Mouse (Mus musculus) cerebellum, adult 18-20 months (tissue): ENCODE measurements around the gene Gramd1c.
A peak's percentile ranks its signal among the peaks of the same experiment; 100 is the strongest.

Experiments
- DNase-seq, 2 experiments: peaks; one replicate each; pipeline ENCODE4 v3.0.0; 2021

The Gramd1c gene

DNA sequence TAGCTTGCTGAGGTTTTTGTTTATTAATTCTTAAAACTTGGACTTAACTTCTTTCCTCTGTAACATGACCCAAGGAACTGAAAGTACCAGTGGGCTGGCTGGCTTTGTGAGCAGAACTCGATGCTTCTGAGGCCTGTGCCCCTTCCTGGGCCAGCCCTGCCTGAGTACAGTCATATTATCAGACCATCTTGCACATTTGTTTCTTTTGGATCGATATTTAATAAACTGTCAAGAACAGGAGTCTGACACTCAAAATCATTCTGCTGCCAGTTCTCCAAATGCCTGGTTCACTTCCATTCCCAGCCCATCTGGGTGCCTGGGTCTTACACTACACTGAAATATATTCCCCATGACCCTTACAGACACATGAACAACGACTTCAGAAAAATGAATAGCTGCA is 117.3 kb downstream of the Gramd1c start:
- DNase-seq: no peak

DNA sequence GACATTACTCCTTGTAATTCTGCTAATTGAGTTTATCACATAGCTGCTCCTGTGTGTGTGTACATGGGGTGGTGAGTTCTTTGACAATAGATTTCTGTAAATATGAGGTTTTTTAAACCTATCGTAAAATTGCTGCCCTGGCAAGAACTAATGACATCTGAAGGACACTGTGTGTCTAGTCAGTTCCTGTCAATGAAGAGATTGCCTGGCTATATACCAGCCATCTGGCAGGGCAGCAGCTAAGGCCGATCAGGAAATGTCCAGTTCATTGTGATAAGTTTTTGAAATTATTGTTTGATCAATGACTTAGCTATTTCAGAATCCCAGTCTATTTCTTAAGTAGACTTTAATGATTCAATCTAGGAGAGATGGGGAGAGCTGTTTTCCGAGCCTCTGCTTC is 117.8 kb downstream of the Gramd1c start:
- no peak for DNase-seq

DNA sequence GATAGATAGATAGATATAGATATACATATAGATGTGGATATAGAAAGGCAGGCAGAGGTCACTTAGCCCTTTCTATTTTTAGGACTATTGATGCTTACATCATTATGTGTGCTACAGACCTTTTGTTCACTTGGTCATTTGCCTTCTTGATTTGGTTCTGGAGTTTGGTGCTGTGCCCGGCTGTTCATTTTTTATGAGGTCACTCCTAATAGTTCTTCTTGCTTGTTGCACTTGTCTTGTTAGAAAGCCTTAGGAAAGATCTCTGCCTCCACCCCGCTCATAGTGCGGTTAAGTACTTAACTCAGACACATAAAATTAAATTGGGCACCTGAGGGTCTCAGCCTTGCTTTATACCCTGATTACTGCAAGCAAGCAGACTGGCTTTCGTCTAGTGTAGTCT is 122.3 kb downstream of the Gramd1c start:
- DNase-seq: no peak

DNA sequence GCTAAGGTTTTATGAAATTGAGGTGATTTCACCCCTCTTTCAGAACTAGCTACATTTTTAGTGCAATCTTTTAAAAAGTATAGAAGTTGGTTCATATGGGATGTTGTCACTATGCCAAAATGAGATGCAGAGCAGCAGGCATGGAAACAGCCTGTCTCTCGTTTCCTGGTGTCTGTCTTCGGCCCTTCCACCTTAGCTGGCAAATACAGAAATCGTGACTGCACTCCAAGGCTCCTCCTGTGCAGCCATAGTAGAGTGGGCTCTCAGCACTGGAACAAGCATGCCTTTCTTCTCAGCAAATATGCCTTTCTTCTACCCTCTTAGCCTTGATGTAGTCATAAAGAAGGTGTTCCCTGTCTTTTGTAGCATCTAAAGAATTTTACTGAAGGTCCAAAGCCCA is 127.3 kb downstream of the Gramd1c start:
- DNase-seq: no peak

DNA sequence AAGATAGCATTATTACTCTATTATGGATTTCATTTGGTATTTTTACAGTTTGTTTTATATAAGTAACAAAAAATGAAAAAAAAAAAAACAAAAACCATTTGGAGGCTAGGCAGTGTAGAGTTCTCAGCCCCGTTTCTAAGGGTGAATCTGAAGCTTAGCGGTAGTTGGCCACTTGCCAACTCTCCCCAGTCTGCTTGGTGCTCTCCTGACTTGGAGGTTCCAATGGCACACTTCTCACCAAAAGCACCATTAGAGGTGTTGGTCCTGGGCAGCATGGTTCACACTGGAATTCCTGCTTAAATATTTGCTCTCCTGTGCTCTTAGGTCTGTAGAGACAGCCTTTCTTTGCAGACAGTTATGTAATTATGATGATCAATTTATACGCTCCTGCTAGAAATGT is 127.8 kb downstream of the Gramd1c start:
- peak; percentile 32 to 39 for DNase-seq

DNA sequence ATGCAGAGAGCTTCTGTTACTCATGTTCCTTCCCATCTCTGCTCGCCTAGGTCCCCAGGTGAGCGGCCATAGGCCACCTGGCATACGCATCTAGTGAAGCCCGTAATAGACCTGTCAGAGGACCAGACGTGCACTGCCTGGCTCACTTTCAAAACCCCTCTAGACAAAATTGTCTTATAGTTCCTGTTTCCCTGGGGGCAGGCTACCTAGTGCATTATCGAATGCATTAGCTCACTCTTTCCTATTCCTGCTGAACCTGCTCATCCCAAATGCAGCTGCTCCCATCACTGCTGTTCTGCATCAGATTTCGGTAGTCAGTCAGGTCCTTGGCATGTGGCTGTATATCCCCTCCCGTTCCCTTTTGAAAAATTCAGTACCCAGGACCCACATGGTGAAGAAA is 128.3 kb downstream of the Gramd1c start:
- DNase-seq: no peak

DNA sequence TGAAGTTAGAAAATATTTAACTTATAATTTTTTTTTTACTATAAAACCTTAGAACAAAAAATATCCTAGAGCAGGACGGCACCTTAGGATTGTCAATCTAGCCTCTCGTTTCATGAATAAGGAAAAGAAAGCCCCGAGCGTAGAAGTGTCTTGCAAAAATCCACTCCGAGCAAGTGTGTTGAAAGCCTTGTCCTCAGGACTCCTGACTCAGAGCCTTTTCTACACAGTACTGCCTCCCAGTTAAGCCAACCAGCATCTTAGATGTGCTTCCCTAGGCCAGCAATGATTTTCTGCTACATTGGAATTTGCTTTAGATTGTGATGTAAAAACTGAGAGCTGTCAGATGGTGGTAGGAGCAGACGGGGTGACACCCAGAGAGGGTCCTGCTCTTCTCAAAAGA is 130.1 kb downstream of the Gramd1c start:
- DNase-seq: no peak

DNA sequence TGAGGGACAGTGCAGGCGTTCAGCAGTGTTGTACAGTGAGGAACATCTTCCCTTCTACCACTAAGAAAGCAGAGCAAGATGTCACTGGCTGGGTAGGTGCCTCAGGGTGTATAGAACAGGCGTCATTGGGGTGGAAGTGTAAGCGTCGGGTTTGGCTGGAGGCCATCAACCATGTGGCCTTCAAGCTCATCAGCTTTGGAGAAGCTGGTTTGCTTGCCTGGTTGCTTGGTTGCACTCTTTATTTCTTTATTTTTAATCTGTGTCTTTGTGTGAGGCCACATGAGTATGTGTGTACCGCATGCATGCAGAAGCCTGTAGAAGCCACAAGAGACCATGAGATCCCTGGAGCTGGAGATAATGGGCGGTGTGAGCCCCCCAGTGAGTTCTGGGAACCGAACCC is 130.8 kb downstream of the Gramd1c start:
- no peak for DNase-seq

DNA sequence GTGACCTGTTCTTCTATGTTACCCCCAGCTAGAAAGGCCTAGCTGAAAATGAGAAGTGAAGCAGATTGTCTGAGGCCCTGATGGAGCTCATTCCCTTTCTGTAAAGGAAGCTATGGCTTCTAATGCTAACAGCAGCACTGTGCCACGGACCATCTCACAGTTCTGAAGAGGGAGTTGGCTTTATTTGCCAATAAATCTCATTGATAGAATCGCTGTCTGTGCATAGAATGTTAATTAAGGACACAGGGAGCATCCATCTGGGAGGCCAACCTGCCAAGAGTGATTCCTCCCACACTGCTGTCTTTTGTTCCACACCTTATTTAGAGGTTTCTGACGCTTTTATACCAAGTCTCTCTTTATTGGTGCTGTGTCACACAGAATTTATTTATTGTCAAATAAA is 131.6 kb downstream of the Gramd1c start:
- DNase-seq: no peak

DNA sequence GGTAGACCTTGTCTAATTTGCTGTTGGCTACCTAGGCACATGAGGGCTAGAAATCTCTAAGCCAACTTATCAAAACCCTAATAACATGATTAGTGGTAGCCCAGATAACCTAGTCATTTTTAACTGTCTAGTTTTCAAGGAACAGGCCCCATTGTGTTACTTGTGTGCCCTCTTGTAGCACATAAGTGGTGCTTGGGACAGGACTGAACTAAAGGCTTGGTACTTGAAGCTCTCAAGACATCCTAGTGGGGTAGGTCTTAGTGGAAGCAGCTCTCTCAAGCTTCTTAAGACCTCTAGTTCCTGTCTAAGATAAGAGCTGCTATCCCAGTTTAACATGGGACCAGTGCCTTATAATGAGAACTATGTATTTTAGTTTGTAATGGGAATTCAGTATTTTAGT is 132.6 kb downstream of the Gramd1c start:
- no peak for DNase-seq
